Mouse (Mus musculus) adrenal gland, postnatal 4 days (tissue): ENCODE measurements at regions not wholly inside any gene's neighbourhood (a gene's known extent, or its start where the extent isn't known, plus 50 kb on each side); places are given as distances from the start of the nearest gene placed in this dataset.

ENCODE experiments used
- DNase-seq, 2 experiments: peaks; one replicate each; pipeline ENCODE4 v3.0.0; 2021 to 2022; ENCODE audit warnings: low spot score in 2 of 2, mixed read lengths in 2 of 2

DNA sequence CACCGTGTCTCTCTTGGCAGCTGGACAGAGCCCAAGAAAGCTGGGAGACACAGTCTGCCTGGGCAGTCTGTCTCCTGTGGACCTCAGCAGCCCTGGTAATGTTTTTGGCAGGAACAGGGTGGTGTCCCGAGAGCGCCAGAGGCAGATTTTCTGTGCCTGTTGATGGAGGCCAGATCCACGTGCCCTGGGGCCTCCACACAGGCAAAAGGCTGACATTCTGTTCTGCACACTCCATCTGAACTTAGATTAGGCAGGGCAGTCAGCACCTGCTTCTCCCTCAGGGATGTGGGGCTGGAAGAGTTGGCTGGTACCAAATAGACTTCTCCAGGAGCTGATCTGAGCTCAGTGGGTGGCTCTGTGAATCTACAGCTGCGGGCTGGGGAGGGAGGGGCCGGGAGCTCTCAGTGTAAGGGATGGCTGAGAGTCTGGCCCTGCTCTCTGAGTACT is 83.8 kb downstream of the Gadd45g start:
- no peak for DNase-seq

DNA sequence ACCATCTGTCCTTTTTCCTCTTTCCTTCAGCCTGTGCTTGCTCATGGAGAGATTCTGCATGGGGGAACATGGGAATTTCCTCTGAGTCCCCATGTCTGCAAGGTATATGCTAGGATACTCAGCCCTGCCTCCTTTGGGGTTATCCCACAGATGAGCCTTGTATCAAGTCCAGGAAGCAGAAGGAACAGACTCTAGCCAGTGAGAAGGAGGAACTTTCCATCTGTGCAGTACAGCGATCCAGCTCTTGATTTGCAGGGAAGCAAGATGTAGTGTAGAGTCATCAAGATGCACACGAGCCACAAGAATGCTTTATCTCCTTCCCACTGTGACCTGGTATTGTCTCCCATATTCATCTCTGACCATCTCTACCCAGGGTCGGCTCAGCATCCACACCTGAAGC is 84.5 kb downstream of the Gadd45g start:
- DNase-seq, result no peak

DNA sequence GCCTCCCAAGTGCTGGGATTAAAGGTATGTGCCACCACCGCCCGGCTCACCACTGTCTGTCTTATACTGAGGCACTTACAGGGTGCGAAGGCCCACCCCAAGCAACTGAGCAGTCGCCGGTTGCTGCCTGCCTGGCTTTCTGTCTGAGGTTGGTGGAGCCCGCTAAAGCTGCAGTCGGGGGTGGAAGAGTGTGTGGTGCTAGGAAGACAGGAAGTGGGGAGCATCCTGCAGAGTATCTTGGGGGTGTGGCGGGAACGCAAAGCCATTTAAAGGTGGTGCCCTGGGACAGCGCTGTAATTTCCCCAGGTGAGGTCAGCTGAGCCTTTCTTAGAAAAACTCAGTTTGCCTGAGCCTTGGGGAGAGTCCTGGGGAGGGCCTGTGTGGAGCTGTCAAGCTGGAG is 89.3 kb downstream of the Gadd45g start:
- no peak for DNase-seq

DNA sequence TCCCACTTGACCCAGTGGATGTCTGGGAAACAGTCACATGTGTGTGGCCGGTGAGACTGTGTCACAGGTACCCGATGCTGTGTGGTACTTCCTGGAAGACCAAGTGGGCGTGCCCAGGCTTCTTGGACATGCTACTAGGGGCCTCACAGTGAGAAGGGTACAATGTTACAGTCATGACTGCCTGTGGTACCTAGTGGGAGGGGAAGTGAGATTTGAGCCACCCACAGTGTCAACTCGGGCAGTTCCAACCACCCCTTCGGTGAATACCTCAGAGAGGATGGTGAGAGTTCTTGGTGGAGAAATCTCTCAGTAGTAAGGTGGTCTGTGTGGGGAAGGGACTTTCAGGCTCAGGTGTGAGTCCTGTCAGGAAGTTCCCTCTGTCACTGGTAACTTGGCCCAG is 90.0 kb downstream of the Gadd45g start:
- DNase-seq, result no peak

DNA sequence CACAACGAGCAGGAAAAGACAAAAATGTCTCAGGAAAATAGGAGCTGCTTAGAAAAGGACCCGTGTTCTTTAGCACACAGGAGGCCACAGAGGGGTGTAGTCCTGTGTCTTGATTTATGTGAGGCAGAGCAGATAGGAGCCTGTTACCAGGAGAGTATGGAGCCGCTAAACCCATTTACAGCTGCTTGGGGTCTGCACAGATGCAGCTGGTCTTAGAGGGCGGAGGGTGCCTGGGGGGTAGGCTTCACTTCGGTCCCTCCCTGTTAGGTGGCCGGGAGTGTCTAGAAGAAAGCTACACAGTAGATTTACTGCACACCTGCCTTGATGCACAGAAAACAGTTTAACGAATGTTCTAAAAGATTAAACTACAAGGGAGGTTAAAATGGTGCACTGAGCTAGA is 91.4 kb downstream of the Gadd45g start:
- no peak for DNase-seq

DNA sequence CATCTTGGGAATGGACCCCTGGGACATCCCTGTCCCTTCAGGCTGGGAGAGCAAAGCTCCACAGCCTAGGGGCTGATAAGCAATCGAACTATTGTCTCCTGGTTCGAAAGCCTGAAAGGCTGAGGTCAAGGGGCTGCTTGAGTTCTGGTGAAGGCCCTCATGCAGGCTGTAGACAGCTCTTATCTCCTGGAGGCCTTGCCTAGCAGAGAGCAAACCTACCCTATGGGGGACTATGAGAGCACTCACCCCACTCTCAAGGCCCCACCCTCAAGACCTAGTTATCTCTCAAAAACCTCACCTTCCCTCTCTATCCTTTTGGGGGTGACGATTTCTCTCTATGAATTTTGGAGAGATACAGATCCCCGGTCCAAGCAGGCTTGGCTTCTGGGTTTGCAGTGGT is 92.8 kb downstream of the Gadd45g start:
- no peak for DNase-seq

DNA sequence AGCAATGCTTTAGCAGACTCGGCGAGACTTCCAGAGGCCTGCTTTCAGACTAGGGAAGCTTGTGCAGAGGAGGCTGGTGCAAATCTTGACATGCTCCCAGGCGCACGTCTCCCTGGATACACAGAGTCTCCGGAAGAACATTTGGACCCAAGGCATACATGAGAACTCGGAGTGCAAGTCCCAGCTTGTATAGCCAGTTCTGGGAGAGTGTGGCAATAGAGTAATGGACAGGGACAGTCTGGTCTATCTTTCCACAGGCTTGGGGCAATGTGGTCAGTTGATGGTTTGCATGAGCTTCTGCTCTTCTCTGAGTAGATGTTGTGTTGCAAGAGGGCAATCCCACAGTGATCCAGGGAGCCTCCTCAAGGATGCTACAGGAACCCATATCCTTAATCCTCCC is 93.2 kb downstream of the Gadd45g start:
- no peak for DNase-seq

DNA sequence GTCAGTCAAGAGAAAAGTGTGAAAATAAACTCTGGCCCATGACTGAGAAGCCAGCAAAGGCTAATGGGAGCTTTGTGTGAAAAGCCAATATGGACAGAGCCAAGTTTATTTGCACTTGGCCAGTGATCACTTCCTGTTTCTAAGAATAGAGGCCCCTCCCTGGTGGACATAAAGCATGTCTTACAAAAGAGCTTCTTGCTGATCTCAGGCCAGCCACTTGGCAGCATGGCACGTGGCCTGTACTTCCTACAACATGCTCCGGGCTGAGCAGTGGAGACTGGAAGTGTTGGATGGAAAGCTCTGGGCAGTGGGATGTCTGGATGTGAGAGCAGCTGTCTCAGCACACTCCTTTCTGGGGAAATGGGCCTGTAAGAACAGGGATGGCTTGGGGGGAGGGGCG is 99.7 kb downstream of the Gadd45g start:
- DNase-seq, result peak in 1 of 2 experiments; percentile 14

DNA sequence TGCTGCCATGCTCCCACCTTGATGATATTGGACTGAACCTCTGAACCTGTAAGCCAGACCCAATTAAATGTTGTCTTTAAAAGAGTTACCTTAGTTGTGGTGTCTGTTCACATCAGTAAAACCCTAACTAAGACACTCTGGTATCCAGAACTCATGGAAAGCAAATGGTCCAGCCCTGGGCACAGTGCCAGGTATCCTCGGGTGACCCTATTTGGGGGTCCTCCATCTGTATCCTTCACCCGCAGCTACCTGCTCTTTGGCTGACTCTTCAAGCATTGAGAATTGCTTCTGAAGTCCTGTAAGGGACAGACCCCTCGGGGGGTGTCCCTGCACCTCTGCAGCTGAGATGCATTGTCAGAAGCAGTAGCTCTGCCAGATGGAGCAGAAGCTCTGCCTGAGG is 102.4 kb downstream of the Gadd45g start:
- no peak for DNase-seq

DNA sequence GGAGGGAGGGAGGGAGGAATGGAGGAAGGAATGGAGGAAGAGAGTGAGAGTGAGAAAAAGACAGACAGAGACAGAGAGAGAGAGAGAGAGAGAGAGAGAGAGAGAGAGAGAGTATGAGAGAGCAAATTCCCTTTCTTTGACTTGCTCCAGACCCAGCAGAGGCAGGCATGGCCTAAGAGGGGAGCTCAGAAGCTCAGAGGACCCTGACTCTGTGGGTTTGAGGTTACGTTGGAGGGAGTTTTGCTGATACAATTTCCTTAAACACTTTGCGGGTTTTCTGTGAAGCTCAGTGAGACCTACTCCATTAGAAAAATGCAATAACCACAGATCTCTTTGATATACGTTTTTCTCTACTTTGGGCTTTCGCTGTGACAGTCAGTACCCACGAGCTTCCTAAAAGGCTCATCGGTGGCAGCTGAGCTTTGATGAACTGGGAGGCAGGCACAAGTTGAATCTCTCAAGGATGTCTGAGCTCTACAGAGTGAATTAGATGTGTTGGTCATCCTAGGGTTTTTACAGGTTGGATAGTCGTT is 105.1 kb downstream of the Gadd45g start:
- no peak for DNase-seq

DNA sequence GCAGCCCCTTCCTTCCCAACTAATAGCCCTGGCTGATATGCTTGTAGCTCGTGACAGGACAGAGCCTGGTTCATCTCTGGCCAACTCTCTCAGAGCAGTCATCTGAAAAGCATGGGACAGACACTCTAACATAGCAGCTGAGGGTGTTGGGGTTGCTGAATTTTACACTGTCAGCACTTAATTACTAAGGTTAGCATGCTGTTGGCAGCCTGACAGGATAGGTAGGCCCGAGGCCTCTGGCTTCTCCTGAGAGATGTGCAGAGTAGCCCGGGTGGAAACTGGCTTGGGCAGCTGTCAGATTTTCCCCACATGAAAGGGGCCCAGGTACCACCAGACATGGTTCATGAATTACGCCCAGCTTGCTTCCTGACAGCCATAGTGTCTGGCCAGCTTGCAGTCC is 106.6 kb downstream of the Gadd45g start:
- DNase-seq, result no peak

DNA sequence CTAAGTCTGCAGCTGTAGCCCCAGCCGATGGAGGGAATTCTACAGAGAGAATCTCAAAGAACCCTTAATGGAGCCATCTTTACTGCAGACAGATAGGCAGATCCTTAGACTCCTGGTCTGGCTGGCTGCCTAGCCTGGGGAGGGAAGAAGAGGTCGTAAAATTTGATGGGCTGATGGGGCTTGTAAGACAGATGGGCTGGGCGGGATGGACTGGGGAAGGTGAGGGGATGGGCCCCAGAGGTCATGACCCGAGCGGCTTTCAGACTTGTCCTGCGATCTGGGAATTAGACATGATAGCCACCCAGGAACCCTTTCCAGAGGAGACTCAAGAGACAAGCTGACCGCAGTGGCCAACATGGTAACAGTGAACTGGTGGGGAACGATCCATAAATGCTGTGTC is 107.1 kb downstream of the Gadd45g start:
- no peak for DNase-seq

DNA sequence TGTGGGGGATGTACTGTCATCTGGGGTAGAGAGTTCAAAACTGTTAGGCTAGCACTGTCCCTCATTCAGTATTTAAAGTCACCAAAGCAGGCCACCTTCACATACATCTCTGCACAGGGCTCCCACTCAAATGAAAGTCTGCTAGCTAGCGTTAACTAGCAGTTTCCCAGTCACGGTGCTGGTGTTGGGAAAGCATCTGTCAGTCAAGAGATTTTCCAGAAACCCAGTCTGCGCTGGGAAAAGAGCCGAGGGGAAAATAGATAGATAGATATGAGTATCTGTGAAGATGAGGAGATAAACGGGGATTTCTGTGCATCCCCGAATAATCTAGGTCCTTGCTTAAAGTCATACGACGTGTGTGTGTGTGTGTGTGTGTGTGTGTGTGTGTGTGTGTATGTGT is 110.6 kb downstream of the Gadd45g start:
- DNase-seq, result no peak

DNA sequence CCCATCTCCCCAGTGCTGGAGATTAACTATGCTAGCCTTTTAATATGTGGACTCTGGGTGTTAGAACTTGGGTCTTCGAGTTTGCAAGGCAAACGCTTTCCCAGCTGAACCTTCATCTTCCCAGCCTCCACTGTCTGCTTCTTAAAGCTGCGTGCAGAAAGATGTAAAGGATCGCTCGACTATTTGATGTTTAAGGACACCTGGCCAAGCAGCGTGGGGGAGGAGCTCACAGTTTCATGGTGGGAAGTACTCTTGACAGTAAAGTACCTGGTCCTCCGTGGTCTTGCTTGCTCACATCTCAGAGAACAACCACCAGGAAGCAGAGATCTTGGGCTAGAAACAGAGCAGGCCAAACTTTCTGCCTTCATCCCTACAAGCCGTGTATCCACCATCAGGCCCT is 113.1 kb downstream of the Gadd45g start:
- no peak for DNase-seq

DNA sequence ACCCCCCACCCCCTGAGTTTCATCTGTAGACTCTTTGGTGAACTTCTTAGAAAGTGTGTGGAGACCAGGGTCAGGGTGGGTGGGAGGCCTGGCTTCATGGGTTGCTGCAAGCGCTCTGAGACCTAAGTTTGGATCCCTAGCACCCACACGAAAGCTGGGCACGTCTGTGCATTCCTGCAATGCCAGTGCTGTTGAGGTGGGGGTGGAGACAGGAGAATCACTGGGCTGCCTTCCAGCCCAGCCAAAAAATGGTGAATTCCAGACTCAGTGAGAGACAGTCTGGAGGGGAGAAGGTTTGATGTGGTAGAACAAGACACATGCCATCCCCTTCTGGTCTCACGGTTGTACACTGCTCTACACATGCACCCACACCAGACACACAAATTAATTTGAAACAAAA is 113.8 kb downstream of the Gadd45g start:
- no peak for DNase-seq

DNA sequence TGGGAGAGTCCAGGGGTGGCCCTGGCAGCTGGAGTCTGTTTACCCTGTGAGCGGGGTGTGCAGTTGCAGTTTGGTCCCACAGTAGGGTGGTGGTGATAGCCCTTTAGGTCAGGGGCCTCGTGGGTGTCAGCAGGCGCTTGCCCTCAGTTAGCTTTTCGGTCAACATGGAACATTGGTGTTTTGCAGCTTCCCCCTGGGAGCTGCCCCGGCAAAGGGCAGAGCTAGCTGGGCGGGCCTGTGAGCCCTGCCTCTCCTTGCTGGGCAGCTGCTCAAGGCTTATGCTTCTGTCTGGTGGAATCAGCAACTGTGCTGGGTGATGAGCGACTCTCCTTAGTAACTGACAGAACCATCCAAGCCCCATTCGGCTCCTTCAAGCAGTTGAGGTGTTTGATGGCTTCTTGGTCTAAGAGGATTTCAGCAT is 115.7 kb downstream of the Gadd45g start:
- no peak for DNase-seq

DNA sequence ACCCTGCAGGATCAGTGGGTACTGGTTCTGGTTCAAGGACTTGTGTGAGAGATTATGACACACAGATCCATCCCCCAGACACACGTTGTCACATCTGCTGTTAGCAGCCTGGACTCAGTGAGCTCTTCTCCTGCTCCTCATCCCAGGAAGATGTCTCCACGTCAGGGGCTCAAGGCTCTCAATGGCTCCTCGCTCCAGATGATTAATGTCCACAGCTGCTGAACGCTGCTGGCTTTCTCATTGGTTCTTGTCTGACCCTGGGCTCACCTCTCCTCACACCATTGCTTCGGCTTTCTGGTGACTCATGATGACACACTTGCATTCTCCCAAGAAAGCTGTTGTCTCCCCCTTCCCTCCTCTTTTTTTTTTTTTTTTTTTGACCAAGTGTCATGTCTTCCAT is 116.2 kb downstream of the Gadd45g start:
- DNase-seq, result no peak

DNA sequence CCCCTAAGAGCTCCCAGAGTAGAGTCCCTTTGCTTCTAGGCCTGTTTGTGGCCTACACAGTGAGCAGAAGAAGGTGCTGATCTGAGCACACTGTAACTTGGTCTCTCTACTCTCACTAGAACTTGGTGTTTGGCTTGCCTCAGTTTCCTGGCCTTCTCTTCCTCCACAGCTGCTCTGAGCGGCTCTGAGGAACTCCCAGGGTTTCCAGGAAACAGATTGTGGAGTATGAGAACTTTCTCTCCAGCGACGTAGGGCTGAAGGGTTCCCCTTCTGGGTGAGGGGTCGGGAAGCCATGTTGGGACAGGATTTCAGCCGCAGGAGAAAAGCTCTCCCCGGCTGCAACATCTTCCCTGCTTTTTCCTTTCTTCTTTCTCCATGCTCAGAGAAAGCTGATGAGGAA is 117.5 kb downstream of the Gadd45g start:
- DNase-seq, result no peak

DNA sequence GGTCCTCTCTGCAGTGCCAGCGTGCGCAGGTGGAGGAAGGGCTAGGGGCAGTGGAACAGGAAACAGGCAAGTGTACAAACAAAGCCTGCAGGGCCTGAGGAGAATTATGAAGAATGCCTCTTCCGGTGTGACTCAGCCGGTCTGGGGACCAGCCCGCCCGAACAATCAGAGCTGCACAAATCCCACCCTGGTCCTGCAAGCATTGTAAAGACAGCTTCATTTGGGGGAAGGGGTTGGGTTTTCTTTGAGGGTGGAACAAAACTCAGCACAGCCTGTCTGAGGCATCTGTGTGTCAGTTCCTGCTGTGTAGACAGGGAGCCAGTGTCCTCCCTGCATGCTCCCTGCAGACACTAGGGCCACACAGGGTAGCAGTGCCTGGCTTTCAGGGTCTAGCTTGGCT is 117.9 kb downstream of the Gadd45g start:
- DNase-seq, result no peak

DNA sequence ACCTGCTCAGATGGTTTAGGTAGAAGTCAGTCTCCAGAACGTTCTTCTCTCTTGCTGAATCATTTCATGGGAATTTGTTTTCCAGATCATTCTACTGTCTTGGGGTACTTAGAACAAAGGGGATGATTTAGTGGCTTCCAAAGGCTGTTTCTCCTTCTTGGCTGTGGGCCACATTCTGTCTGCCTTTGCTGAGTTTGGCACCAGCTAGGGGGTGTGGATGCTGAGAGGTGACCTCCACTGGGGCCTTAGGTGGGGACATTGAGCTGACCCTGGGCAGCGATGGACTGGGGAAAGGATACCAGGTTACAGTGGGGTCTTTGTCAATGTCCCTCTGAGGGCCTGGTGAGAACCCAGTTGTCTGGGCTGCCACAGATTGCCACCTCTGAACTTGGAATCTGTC is 118.4 kb downstream of the Gadd45g start:
- no peak for DNase-seq

DNA sequence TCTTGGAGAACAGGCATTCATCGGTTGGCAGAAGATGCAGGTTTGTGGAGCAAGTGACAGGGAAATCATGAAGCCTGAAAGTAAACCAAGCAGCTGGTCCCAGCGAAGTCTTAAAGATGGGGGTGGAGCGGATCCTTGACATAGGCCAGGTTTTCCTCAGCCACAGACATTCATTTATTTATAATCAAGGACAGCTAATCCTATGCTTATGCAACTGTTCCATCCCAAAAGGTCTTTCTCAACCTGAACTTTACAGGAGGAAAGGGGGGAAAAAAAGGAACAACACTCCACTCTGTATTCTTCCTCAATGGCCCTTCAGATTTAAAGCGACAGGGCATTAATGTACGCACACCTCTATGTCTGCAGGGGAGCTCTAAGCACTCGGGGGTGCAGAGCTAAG is 121.6 kb downstream of the Gadd45g start:
- no peak for DNase-seq

DNA sequence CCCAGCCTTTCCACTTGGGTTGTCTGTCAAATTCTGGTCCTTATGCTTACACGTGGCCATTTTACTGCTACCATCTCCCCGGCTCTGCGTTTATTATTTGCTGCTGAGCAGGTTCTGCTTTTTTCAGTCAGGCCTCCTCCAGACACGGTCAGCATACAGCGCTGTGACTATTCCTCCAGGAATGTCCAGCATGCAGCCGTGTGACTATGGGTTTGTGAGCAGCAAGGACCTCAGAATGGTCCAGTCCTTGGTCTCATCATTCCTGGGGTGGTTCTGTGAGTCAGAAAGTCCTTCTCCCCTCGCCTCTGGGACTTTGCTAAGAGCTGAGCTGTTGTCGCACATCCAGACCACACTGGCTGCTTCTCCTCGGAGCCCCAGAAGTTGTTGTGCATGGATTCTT is 122.3 kb downstream of the Gadd45g start:
- no peak for DNase-seq

DNA sequence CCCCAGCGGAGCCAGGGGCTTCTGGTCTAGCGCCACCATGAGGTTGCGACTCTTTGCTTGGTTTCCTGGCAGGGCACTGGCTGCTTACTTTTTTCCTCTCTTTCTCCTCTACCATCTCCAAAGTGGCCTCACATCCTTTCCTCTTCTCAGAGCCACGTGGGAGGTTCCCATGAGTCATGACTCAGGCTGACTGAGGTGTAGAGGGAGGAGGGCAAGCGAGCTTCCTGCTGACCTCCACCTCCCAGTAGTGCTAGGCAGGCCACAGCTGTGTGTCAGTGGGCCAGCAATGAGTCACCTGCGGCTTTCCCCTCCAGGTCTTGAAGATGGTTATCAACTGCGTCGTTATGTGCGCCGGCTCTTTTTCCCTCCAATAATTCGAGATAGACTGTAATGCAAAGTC is 123.6 kb downstream of the Gadd45g start:
- DNase-seq, result no peak

DNA sequence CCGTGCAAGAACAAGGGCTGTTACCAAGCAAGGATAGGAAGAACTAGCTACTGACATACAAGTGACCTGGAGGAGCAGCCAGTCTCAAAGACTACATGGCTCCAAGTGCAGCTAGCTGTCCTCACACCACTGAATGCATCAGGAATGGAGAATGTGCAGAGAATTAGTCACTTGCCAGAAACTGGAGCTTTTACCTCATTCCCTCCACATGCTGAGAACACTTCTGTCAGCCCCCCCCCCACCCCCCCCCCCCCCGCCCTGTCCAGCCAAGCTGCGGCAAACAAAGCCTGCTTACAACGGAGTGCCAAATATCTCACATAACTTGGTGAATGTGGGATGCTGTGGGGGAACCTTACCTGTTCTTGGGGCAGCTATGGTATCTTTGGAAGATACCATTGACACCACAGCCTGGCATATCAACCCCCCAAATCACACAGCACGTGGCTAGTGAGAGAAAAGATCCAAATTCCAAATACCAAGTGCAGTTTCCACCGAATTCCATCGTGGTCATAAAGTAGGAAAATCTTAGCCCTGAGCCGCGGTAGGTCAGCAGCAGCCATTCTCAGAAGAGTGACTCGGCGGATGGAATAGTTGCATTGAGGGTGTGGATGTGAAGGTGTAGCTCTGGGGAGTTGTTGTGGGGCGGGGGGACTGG is 126.3 kb downstream of the Gadd45g start:
- DNase-seq, result no peak
